Mouse (Mus musculus): ENCODE measurements around the gene Tnrc6a. TPM values are rescaled to one million over a fixed set of nuclear protein-coding genes. Genes with fewer than 3 reads are reported as not detected.

Tnrc6a gene
- 35.0 TPM for polyA plus RNA-seq (2015; fragmentation: Illumina TruSeq; extraction: RNeasy Lipid Tissue Mini Kit (QIAGEN cat#74804); ENCODE audit: low read depth, low replicate concordance)

DNA sequence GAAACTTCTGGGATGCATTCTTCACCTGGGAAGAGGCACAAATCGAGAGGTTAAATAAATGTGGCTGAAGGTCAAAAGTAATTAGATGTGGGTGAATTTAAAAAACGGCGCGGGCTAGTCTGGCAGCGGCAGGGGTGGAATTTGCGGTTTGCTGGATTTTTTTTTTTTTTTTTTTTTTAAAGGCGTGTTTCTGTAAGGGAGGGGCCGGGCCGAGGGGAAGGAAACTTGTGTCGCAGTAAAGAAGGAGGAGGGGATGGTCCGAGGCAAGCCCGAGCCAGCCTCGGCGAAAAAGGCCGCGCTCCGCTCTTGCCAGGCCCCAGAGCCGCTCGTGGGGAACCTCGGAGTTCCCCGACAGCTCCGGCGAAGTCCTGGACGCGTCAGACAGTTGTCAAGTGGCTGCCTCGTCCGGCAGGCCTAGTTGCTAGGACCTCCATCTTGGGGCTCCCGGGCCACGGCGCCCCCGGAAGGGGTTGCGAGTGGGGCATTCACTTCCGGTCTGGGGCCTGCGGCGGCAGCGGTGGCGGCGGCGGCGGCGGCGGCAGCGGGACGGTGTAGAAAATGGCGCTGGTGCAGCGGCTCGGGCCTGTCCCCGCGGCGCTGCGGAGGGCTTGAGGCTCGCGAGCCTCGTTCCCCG lies at the start of gene Tnrc6a:
Gene Tnrc6a (plus strand): TSS at position 221 of the 634 bp plus-strand sequence.

DNA sequence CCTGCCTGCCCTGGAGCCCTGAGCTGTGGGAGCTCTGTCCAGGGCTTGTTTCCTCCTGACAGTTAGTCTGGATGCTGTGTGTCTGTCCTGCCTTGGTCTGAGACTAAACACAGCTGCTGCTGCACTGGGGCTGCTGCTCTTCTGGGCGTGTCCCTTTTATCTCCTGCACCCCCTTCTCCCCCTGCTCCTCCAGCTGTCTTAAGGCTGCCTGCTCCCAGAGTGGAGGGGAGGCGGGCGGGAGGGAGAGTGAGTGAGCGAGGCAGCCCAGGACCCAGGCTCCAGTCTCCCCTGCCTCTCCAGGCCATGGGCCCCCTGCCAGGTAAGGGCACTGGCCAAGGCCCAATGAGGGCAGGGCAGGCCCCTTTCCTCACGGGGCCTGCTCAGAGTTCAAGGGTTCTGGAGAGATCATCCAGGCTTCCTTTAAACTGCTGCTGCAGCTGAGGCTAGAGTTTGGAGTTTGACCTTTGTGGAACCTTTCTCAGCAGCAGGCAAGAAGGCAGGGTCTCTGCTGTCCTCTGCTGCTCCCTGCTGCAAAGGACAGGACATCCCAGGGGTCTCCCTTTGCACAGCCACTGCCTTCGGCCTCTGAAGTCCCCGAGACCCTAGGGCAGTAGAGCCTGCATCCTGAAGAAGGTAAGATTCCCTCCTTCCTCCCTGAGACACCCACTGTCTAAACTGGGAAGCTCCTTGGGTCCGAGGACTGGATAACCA lies 90.8 kb downstream of the Tnrc6a start, which contains the start of gene Slc5a11:
Gene Slc5a11 (plus strand): TSS at position 416 of the 711 bp plus-strand sequence.

Other genes starting within 250 kb of the Tnrc6a start
- 52.6 TPM for gene Rbbp6, start 158.2 kb upstream of the Tnrc6a start, polyA plus RNA-seq (2015; fragmentation: Illumina TruSeq; extraction: RNeasy Lipid Tissue Mini Kit (QIAGEN cat#74804); ENCODE audit: low read depth, low replicate concordance)
- gene Slc5a11, start 90.9 kb downstream of the Tnrc6a start, polyA plus RNA-seq (2015; fragmentation: Illumina TruSeq; extraction: RNeasy Lipid Tissue Mini Kit (QIAGEN cat#74804); ENCODE audit: low read depth, low replicate concordance) = 5.7 TPM
- 116 TPM for gene Lcmt1, start 245.9 kb downstream of the Tnrc6a start, polyA plus RNA-seq (2015; fragmentation: Illumina TruSeq; extraction: RNeasy Lipid Tissue Mini Kit (QIAGEN cat#74804); ENCODE audit: low read depth, low replicate concordance)
- 10.4 TPM for gene Arhgap17, start 246.0 kb downstream of the Tnrc6a start, polyA plus RNA-seq (2015; fragmentation: Illumina TruSeq; extraction: RNeasy Lipid Tissue Mini Kit (QIAGEN cat#74804); ENCODE audit: low read depth, low replicate concordance)